Mouse (Mus musculus): ENCODE data around the gene Reep1.

- no peak for TF ChIP-seq POLR2A (IDR thresholded peaks at IDR 0.05; ENCODE audit: extremely low read depth, insufficient read depth, low read length)
- TF ChIP-seq CTCF (IDR thresholded peaks at IDR 0.05; ENCODE audit: extremely low read depth, insufficient read depth, low read length), result no peak
Measured at GRCm38 (mm10) chr6:71695599-71695998, 11.8 kb upstream of the Reep1 start.
